8 mouse cellular contexts compared by ENCODE assay signal in the genomic region with DNA sequence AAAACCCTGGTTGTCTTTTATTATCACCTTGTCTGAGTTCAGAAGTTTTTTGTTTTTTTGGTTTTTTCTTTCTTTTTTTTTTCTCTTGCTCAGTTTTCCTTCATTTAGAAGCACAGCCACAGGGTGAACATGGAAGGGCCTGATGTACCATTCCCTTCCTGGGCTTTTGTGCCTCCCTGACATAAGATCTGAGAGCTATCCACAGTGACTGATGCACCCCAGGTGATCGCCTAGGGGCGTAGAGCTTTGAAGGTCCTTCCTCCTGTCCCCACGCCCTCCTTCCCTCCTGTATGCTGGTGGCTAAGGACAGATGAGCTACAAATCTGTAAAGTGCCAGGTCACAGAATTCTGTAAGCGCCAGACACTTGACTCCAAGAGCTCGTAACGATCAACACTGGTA.
DNase-seq lines count a peak whose midpoint lies in the region; ATAC-seq and TF ChIP-seq lines count a peak whose summit lies in the region.

No protein-coding gene starts in this region.

- DNase-seq in heart, adult 11 months = no peak
- DNase-seq in forebrain, embryonic 11.5 days (ENCODE audit: low spot score) = no peak
- DNase-seq in limb, embryonic 14.5 days (ENCODE audit: low spot score) = no peak
- DNase-seq in adrenal gland, adult 2 months = no peak
- no peak for DNase-seq in cerebellum, postnatal 36 days

- peak overlapping the region; percentile 70 to 84 for H3K27ac ChIP-seq in heart, embryonic 14.5 days (replicated peaks in 1 of 2; ENCODE audit: control insufficient read depth in 1 of 2, insufficient read depth in 1 of 2, low read depth in 2 of 2, low read length in 2 of 2)
- peak overlapping the region; percentile 55; the same call in 1 of the 2 replicates for H3K27ac ChIP-seq in forebrain, embryonic 11.5 days (ENCODE audit: low read depth, low read length)
- peak overlapping the region; percentile 62 for H3K27ac ChIP-seq in limb, embryonic 14.5 days (replicated peaks; ENCODE audit: low read depth, low read length)

- no peak for TF ChIP-seq CTCF in C2C12 (IDR thresholded peaks at IDR 0.05; ENCODE audit: control insufficient read depth, insufficient read depth, insufficient read length)

- ATAC-seq in heart, embryonic 14.5 days (ENCODE audit: insufficient number of reproducible peaks, insufficient read depth, low FRiP score, low read depth) = no peak
- ATAC-seq in forebrain, embryonic 11.5 days (replicated peaks; ENCODE audit: low FRiP score) = no peak
- no peak for ATAC-seq in limb, embryonic 14.5 days (ENCODE audit: low FRiP score, low read depth)
- no peak for ATAC-seq in granulocyte monocyte progenitor cell, adult 5-6 weeks (replicated peaks; ENCODE audit: poor library complexity, severe bottlenecking)

- H3K4me3 ChIP-seq in heart, embryonic 14.5 days (ENCODE audit: control insufficient read depth in 1 of 2, insufficient read depth in 1 of 2, low read depth in 1 of 2, low read length in 2 of 2) = no peak overlapping the region
- no peak overlapping the region for H3K4me3 ChIP-seq in C2C12 (ENCODE audit: insufficient read depth, poor library complexity, severe bottlenecking)
- no peak overlapping the region for H3K4me3 ChIP-seq in forebrain, embryonic 11.5 days (ENCODE audit: low read depth, low read length)
- H3K4me3 ChIP-seq in limb, embryonic 14.5 days (replicated peaks; ENCODE audit: low read length) = no peak overlapping the region

- TF ChIP-seq POLR2A in limb, embryonic 14.5 days (IDR thresholded peaks at IDR 0.05; ENCODE audit: borderline replicate concordance, extremely low read depth, insufficient read depth, insufficient read length) = no peak

- peak overlapping the region; percentile 31; the same call in 1 of the 2 replicates for H3K4me2 ChIP-seq in heart, embryonic 14.5 days (ENCODE audit: low read length)
- no peak overlapping the region for H3K4me2 ChIP-seq in forebrain, embryonic 11.5 days (ENCODE audit: low read depth, low read length, severe bottlenecking)
- no peak overlapping the region for H3K4me2 ChIP-seq in limb, embryonic 14.5 days (replicated peaks; ENCODE audit: low read depth, low read length, severe bottlenecking)

- WGBS in heart, embryonic 14.5 days = 66% methylated on average over 6 of the region's 6 CpGs
- WGBS in forebrain, embryonic 11.5 days = 70% methylated on average over 6 of the region's 6 CpGs
- 50% methylated on average over 6 of the region's 6 CpGs for WGBS in limb, embryonic 14.5 days

- peak overlapping the region; percentile 52 for H3ac ChIP-seq in C2C12 (ENCODE audit: control insufficient read depth, insufficient read length, low read depth)

- no peaks in the 10 kb centered on the region for H3K36me3 ChIP-seq in heart, embryonic 14.5 days (ENCODE audit: control insufficient read depth, insufficient read depth, low read length)
- H3K36me3 ChIP-seq in C2C12 (ENCODE audit: control insufficient read depth, insufficient read depth) = no peaks in the 10 kb centered on the region
- no peaks in the 10 kb centered on the region for H3K36me3 ChIP-seq in forebrain, embryonic 11.5 days (ENCODE audit: control insufficient read depth, insufficient read depth, low read length)
- H3K36me3 ChIP-seq in limb, embryonic 14.5 days (ENCODE audit: control insufficient read depth, insufficient read depth, low read length) = no peaks in the 10 kb centered on the region

- H3K9me3 ChIP-seq in heart, embryonic 14.5 days (ENCODE audit: control insufficient read depth, low read length) = no peaks in the 10 kb centered on the region
- H3K9me3 ChIP-seq in forebrain, embryonic 11.5 days (ENCODE audit: control insufficient read depth, low read length) = no peaks in the 10 kb centered on the region
- H3K9me3 ChIP-seq in limb, embryonic 14.5 days (ENCODE audit: control insufficient read depth, low read length) = no peaks in the 10 kb centered on the region

- H3K27me3 ChIP-seq in heart, embryonic 14.5 days (ENCODE audit: control insufficient read depth, insufficient read depth, low read length) = no peaks in the 10 kb centered on the region
- H3K27me3 ChIP-seq in C2C12 (ENCODE audit: control insufficient read depth, insufficient read depth, insufficient read length) = no peaks in the 10 kb centered on the region
- no peaks in the 10 kb centered on the region for H3K27me3 ChIP-seq in forebrain, embryonic 11.5 days (ENCODE audit: control insufficient read depth, insufficient read depth, low read length)
- no peaks in the 10 kb centered on the region for H3K27me3 ChIP-seq in limb, embryonic 14.5 days (ENCODE audit: control insufficient read depth, insufficient read depth, low read length)

- H3K79me2 ChIP-seq in C2C12 (ENCODE audit: control insufficient read depth, insufficient read depth) = no peaks in the 10 kb centered on the region

- H3K9ac ChIP-seq in heart, embryonic 14.5 days (ENCODE audit: low read length) = peak overlapping the region; percentile 27; the same call in 1 of the 2 replicates
- H3K9ac ChIP-seq in forebrain, embryonic 11.5 days (ENCODE audit: low read length) = peak overlapping the region; percentile 17; the same call in 1 of the 2 replicates
- H3K9ac ChIP-seq in limb, embryonic 14.5 days (ENCODE audit: low read depth, low read length, severe bottlenecking) = 0 out of 2 replicates have a peak overlapping the region, but pooled peaks have one; percentile 17

- H3K79me3 ChIP-seq in C2C12 (ENCODE audit: low read depth) = no peaks in the 10 kb centered on the region

- H3K4me1 ChIP-seq in heart, embryonic 14.5 days (ENCODE audit: control insufficient read depth in 2 of 2, insufficient read depth in 2 of 2, low read length in 2 of 2) = peaks cover 26 to 33% of the 10 kb centered on the region in 2 experiments
- H3K4me1 ChIP-seq in forebrain, embryonic 11.5 days (replicated peaks; ENCODE audit: control insufficient read depth, insufficient read depth, low read length) = no peaks in the 10 kb centered on the region
- peaks cover 7% of the 10 kb centered on the region for H3K4me1 ChIP-seq in limb, embryonic 14.5 days (ENCODE audit: control insufficient read depth, insufficient read depth, low read length)

TF ChIP-seq in C2C12, 6 proteins besides CTCF, POLR2A, EP300 and RAD21:
- TF ChIP-seq FOSL1 (IDR thresholded peaks at IDR 0.05; ENCODE audit: insufficient read depth, low read length, poor library complexity, severe bottlenecking) (no peak), MYOD1 (IDR thresholded peaks at IDR 0.05; ENCODE audit: control insufficient read depth, insufficient read length, low read depth) (no peak), MYOG (IDR thresholded peaks at IDR 0.05; ENCODE audit: control insufficient read depth, extremely low read depth, insufficient read length) (no peak), MAX (IDR thresholded peaks at IDR 0.05) (no peak), USF1 (IDR thresholded peaks at IDR 0.05; ENCODE audit: low read depth) (no peak), CEBPB (IDR thresholded peaks at IDR 0.05; ENCODE audit: low read depth) (no peak)
